ENCODE assay signal across 26 mouse cellular contexts in the genomic region with DNA sequence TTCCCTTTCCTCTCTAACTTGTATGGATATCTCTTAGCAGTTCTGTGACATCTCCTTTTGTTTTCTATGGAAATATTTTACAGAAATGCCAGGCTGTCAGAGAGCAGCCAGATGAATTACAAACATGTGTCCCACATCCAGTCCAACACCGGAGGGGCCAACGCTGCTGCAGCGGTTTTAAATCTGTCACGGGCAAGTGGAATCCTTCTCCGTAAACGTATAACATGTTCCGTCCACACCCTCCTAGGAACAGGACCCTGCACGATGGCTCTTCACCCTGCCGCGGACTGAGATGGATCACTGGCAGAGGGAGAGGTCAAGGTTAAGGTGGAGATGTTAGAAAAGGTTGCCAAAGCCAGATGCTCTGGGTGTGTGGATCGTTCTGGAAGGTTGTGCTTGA.
DNase-seq lines count a peak whose midpoint lies in the region; ATAC-seq and TF ChIP-seq lines count a peak whose summit lies in the region.
"Had no signal": no experiment of that assay in that cellular context is flagged by ENCODE, and none has a peak within 500 bp of the region (broad histone marks: within the 10 kb centered on the region; RNA-seq: fewer than 3 reads in every experiment).

No protein-coding gene starts in this region.

- ATAC-seq in stomach, embryonic 15.5 days (ENCODE audit: insufficient read depth, low FRiP score, low read depth): no peak
- ATAC-seq in stomach, postnatal 0 days (ENCODE audit: low FRiP score, low TSS enrichment): no peak
- ATAC-seq in limb, embryonic 11.5 days (ENCODE audit: insufficient number of reproducible peaks, low FRiP score, low TSS enrichment, low read depth): no peak
- ATAC-seq: CD4-positive, CD25-positive, alpha-beta regulatory T cell, adult 4 months; forebrain, embryonic 16.5 days; hindbrain, postnatal 0 days had no signal

- intact Hi-C loops in heart, postnatal 36 days (cut with DNase I): no loop called here

- H3K4me3 ChIP-seq in stomach, embryonic 15.5 days (replicated peaks): no peak overlapping the region
- no peak overlapping the region for H3K4me3 ChIP-seq in stomach, postnatal 0 days (ENCODE audit: low read depth, low read length)
- no peak overlapping the region for H3K4me3 ChIP-seq in limb, embryonic 11.5 days (ENCODE audit: low read depth, low read length)
- H3K4me3 ChIP-seq: forebrain, embryonic 10.5 days; heart, embryonic 12.5 days; megakaryocyte, embryonic 14.5 days had no signal

- TF ChIP-seq CTCF in stomach, postnatal 0 days (IDR thresholded peaks at IDR 0.05; ENCODE audit: low read depth): no peak

- TF ChIP-seq EP300 in stomach, postnatal 0 days (optimal IDR thresholded peaks at IDR 0.05): no peak

- H3K27ac ChIP-seq in stomach, embryonic 15.5 days: peak overlapping the region; percentile 45; the same call in 1 of the 2 replicates
- no peak overlapping the region for H3K27ac ChIP-seq in stomach, postnatal 0 days (replicated peaks)
- H3K27ac ChIP-seq in limb, embryonic 11.5 days (replicated peaks; ENCODE audit: low read depth, low read length): no peak overlapping the region
- H3K27ac ChIP-seq: forebrain, embryonic 10.5 days; hindbrain, postnatal 0 days had no signal

- H3K9me3 ChIP-seq in stomach, embryonic 15.5 days: no peaks in the 10 kb centered on the region
- no peaks in the 10 kb centered on the region for H3K9me3 ChIP-seq in stomach, postnatal 0 days (ENCODE audit: control insufficient read depth, low read length)
- H3K9me3 ChIP-seq in limb, embryonic 11.5 days (ENCODE audit: control insufficient read depth, low read length): no peaks in the 10 kb centered on the region
- H3K9me3 ChIP-seq: forebrain, embryonic 10.5 days; heart, embryonic 12.5 days had no signal

- no peaks in the 10 kb centered on the region for H3K27me3 ChIP-seq in stomach, embryonic 15.5 days (replicated peaks)
- no peaks in the 10 kb centered on the region for H3K27me3 ChIP-seq in stomach, postnatal 0 days (ENCODE audit: control insufficient read depth, insufficient read depth, low read length)
- H3K27me3 ChIP-seq in limb, embryonic 11.5 days (ENCODE audit: control insufficient read depth, insufficient read depth, low read length): no peaks in the 10 kb centered on the region
- H3K27me3 ChIP-seq: heart, embryonic 12.5 days; megakaryocyte, embryonic 14.5 days had no signal

- no peak overlapping the region for H3K9ac ChIP-seq in stomach, embryonic 15.5 days
- no peak overlapping the region for H3K9ac ChIP-seq in stomach, postnatal 0 days (ENCODE audit: low read length)
- H3K9ac ChIP-seq in limb, embryonic 11.5 days (ENCODE audit: low read length): no peak overlapping the region
- H3K9ac ChIP-seq: heart, embryonic 12.5 days had no signal

- 45% methylated on average over 11 of the region's 11 CpGs for WGBS in stomach, embryonic 15.5 days
- WGBS in stomach, postnatal 0 days: 37% methylated on average over 11 of the region's 11 CpGs
- WGBS in limb, embryonic 11.5 days: 50% methylated on average over 11 of the region's 11 CpGs

- H3K4me2 ChIP-seq in stomach, embryonic 15.5 days: peak overlapping the region; percentile 17; the same call in 1 of the 2 replicates
- no peak overlapping the region for H3K4me2 ChIP-seq in stomach, postnatal 0 days (replicated peaks; ENCODE audit: low read depth)
- no peak overlapping the region for H3K4me2 ChIP-seq in limb, embryonic 11.5 days (ENCODE audit: low read depth, severe bottlenecking)
- H3K4me2 ChIP-seq: heart, embryonic 12.5 days; liver, embryonic 11.5 days had no signal

- H3K36me3 ChIP-seq in stomach, embryonic 15.5 days: no peaks in the 10 kb centered on the region
- no peaks in the 10 kb centered on the region for H3K36me3 ChIP-seq in stomach, postnatal 0 days (ENCODE audit: control insufficient read depth, insufficient read depth, low read length)
- H3K36me3 ChIP-seq in limb, embryonic 11.5 days (ENCODE audit: control insufficient read depth, insufficient read depth, low read length): no peaks in the 10 kb centered on the region
- H3K36me3 ChIP-seq: forebrain, embryonic 10.5 days; heart, embryonic 12.5 days had no signal

- DNase-seq in heart, adult 11 months: peak; percentile 65
- DNase-seq in heart, postnatal 36 days: no peak
- DNase-seq in stomach, postnatal 0 days (ENCODE audit: low spot score): no peak
- peak; percentile 27 for DNase-seq in limb, embryonic 11.5 days (ENCODE audit: low spot score)
- DNase-seq in layer of hippocampus, adult 18-20 months (ENCODE audit: low spot score in 2 of 2): no peak
- DNase-seq in left cerebral cortex, adult 18-20 months (ENCODE audit: low spot score in 2 of 2): no peak
- no peak for DNase-seq in ovary, postnatal 14 days (ENCODE audit: low spot score)
- DNase-seq: adrenal gland, postnatal 14 days; cerebellum, adult 2 months; cerebellum, postnatal 25 days; gastrocnemius, postnatal 14 days; heart, adult 18-20 months; heart, postnatal 10 days; kidney, adult 11 months; kidney, postnatal 10 days; lung, adult 18-20 months; midbrain, embryonic 14.5 days; thymus, postnatal 14 days had no signal

- H3K4me1 ChIP-seq in stomach, embryonic 15.5 days: peaks cover 9% of the 10 kb centered on the region; the same call in 1 of the 2 replicates
- no peaks in the 10 kb centered on the region for H3K4me1 ChIP-seq in stomach, postnatal 0 days (replicated peaks; ENCODE audit: control insufficient read depth, insufficient read depth)
- H3K4me1 ChIP-seq in limb, embryonic 11.5 days (ENCODE audit: control insufficient read depth, insufficient read depth, low read length): peaks cover 4% of the 10 kb centered on the region; the same call in 1 of the 2 replicates
- H3K4me1 ChIP-seq: heart, embryonic 12.5 days; megakaryocyte, embryonic 14.5 days had no signal

Comparison
In these comparisons a context has a peak if more than half of its experiments do, and no peak if none do; other contexts are left out.
1. DNase-seq: peak in heart, adult 11 months (single experiment) and limb, embryonic 11.5 days (single experiment); none in heart, postnatal 36 days (0 of 2), stomach, postnatal 0 days (single experiment), layer of hippocampus, adult 18-20 months (0 of 2), left cerebral cortex, adult 18-20 months (0 of 2) and ovary, postnatal 14 days (single experiment).